Mouse (Mus musculus): ENCODE results near the gene Gm4450.

DNA sequence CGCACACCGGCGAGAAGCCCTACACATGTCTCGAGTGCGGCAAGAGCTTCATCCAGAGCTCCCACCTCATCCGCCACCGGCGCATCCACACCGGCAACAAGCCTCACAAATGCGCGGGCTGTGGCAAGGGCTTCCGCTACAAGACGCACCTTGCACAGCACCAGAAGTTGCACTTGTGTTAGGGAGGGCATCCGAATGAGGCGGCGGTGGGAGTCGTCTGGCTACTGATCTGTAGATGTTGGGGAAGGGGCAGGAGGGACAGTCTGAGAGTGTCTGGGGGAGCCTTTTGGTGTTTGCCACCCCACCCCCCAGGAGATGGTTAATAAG is 28.5 kb downstream of the Gm4450 start:
- TF ChIP-seq CTCF (IDR thresholded peaks at IDR 0.05; ENCODE audit: low read depth, low read length): no peak
- TF ChIP-seq POLR2A (IDR thresholded peaks at IDR 0.05; ENCODE audit: insufficient read depth, low read length): no peak
- TF ChIP-seq EP300 (IDR thresholded peaks at IDR 0.05; ENCODE audit: insufficient read depth, low read depth, low read length): no peak
